Mouse (Mus musculus) liver, embryonic 16.5 days (tissue): Measurements from ENCODE around the gene Gpd2. TPM values are rescaled to one million over a fixed set of nuclear protein-coding genes. Genes with fewer than 3 reads are reported as not detected.

Experiments
- ATAC-seq: fragments of 200-750 bp; cut with Nextera tagmentation; 2 replicates; pipeline ENCODE4 v1.8.0; 2017; ENCODE audit warnings: low read depth, mild to moderate bottlenecking, moderate number of reproducible peaks, moderate library complexity
- H3K27ac ChIP-seq: fragments of 300-500 bp; sonication (generic); 2 replicates; pipeline ENCODE4 v1.5.1; 2014; ENCODE audit warnings: mild to moderate bottlenecking, low read length
- H3K27me3 ChIP-seq: fragments of 300-500 bp; sonication (generic); 2 replicates; pipeline ENCODE4 v1.6.1; 2014; ENCODE audit warnings: low read depth, low read length, mixed read lengths; ENCODE audit not compliant: control insufficient read depth, insufficient read depth
- H3K36me3 ChIP-seq: fragments of 300-500 bp; sonication (generic); 2 replicates; pipeline ENCODE4 v1.6.1; 2014; ENCODE audit warnings: mild to moderate bottlenecking; ENCODE audit not compliant: control insufficient read depth, insufficient read depth
- H3K4me1 ChIP-seq: fragments of 300-500 bp; sonication (generic); 2 replicates; pipeline ENCODE4 v1.6.1; 2014; ENCODE audit warnings: low read depth, low read length, mixed read lengths; ENCODE audit not compliant: control insufficient read depth
- H3K4me2 ChIP-seq: fragments of 300-500 bp; sonication (generic); 2 replicates; pipeline ENCODE4 v1.6.1; 2014; ENCODE audit warnings: low read depth, low read length, mixed read lengths
- H3K4me3 ChIP-seq: fragments of 300-500 bp; sonication (generic); 2 replicates; pipeline ENCODE4 v1.5.1; 2014; ENCODE audit warnings: low read depth, mild to moderate bottlenecking, low read length
- H3K9ac ChIP-seq: fragments of 300-500 bp; sonication (generic); 2 replicates; pipeline ENCODE4 v1.6.1; 2014; ENCODE audit warnings: low read depth, low read length
- H3K9me3 ChIP-seq: fragments of 300-500 bp; sonication (generic); replicated peaks from 2 replicates; pipeline ENCODE4 v1.6.1; 2016; ENCODE audit warnings: low read length; ENCODE audit not compliant: control insufficient read depth
- WGBS: fragments of 180-500 bp; shearing (Covaris S2); extraction: QIAGEN DNeasy Blood & Tissue Kit; methylation state at CpG from one replicate; pipeline ENCODE4 v1.1.7; 2014; ENCODE audit not compliant: insufficient replicate concordance; 5-methylcytosine and 5-hydroxymethylcytosine counted together
- polyA plus RNA-seq: library from polyadenylated mRNA; unstranded; fragments of >200 nt; fragmentation: Nextera tagmentation; extraction: Ambion mirVana; gene quantifications from 2 replicates; pipeline ENCODE4 v1.2.1, GENCODE M21; 2015

The Gpd2 gene
- polyA plus RNA-seq, 1 experiment from 2014 or later = 5.9 TPM

GRCm38 (mm10) chr2:57312268-57312797, 74.9 kb downstream of the Gpd2 start:
- Histone ChIP-seq H3K9ac (no peak overlapping the region), H3K36me3 (no peaks in the 10 kb centered on the region), H3K4me3 (no peak overlapping the region), H3K9me3 (no peaks in the 10 kb centered on the region), H3K27me3 (no peaks in the 10 kb centered on the region), H3K4me1 (no peaks in the 10 kb centered on the region), H3K4me2 (no peak overlapping the region), H3K27ac (no peak overlapping the region)
- no peak for ATAC-seq
- WGBS = 79% methylated on average over 7 of the region's 7 CpGs

GRCm38 (mm10) chr2:57316055-57316454, 78.6 kb downstream of the Gpd2 start:
- Histone ChIP-seq H3K36me3 (no peaks in the 10 kb centered on the region), H3K4me3 (no peak overlapping the region), H3K9ac (no peak overlapping the region), H3K9me3 (no peaks in the 10 kb centered on the region), H3K27ac (no peak overlapping the region), H3K4me1 (no peaks in the 10 kb centered on the region), H3K4me2 (no peak overlapping the region), H3K27me3 (no peaks in the 10 kb centered on the region)
- 19% methylated on average over 2 of the region's 2 CpGs for WGBS
- ATAC-seq = no peak

- H3K4me2 ChIP-seq = no peak overlapping the region
- WGBS = 58% methylated on average over 3 of the region's 3 CpGs
These were observed 80.9 kb downstream of the Gpd2 start for GRCm38 (mm10) chr2:57318336-57318735.

GRCm38 (mm10) chr2:57326091-57326490, 88.7 kb downstream of the Gpd2 start:
- no peak for ATAC-seq
- no peaks in the 10 kb centered on the region for H3K36me3 ChIP-seq
- no peak overlapping the region for H3K9ac ChIP-seq
- no peaks in the 10 kb centered on the region for H3K9me3 ChIP-seq
- no peak overlapping the region for H3K27ac ChIP-seq
- H3K4me3 ChIP-seq = no peak overlapping the region
- no peaks in the 10 kb centered on the region for H3K27me3 ChIP-seq
- no peaks in the 10 kb centered on the region for H3K4me1 ChIP-seq
- WGBS = 80% methylated on average over 8 of the region's 8 CpGs
- H3K4me2 ChIP-seq = no peak overlapping the region

More at GRCm38 (mm10) chr2:57318336-57318735, 80.9 kb downstream of the Gpd2 start:
- Histone ChIP-seq H3K9me3 (no peaks in the 10 kb centered on the region), H3K4me3 (no peak overlapping the region), H3K27me3 (no peaks in the 10 kb centered on the region), H3K9ac (no peak overlapping the region), H3K27ac (no peak overlapping the region), H3K4me1 (no peaks in the 10 kb centered on the region), H3K36me3 (no peaks in the 10 kb centered on the region)
- ATAC-seq = no peak

GRCm38 (mm10) chr2:57329327-57329726, 91.9 kb downstream of the Gpd2 start:
- Histone ChIP-seq H3K4me2 (no peak overlapping the region), H3K27me3 (no peaks in the 10 kb centered on the region), H3K4me1 (no peaks in the 10 kb centered on the region), H3K36me3 (no peaks in the 10 kb centered on the region), H3K9ac (no peak overlapping the region), H3K9me3 (no peaks in the 10 kb centered on the region), H3K4me3 (no peak overlapping the region), H3K27ac (no peak overlapping the region)
- ATAC-seq = no peak
- 49% methylated on average over 7 of the region's 7 CpGs for WGBS

GRCm38 (mm10) chr2:57330812-57331211, 93.4 kb downstream of the Gpd2 start:
- Histone ChIP-seq H3K4me2 (no peak overlapping the region), H3K27me3 (no peaks in the 10 kb centered on the region), H3K9ac (no peak overlapping the region), H3K36me3 (no peaks in the 10 kb centered on the region), H3K27ac (no peak overlapping the region), H3K9me3 (no peaks in the 10 kb centered on the region), H3K4me1 (no peaks in the 10 kb centered on the region), H3K4me3 (no peak overlapping the region)
- WGBS = 28% methylated on average over 3 of the region's 3 CpGs
- ATAC-seq = no peak

GRCm38 (mm10) chr2:57331266-57331665, 93.8 kb downstream of the Gpd2 start:
- Histone ChIP-seq H3K4me3 (no peak overlapping the region), H3K9ac (no peak overlapping the region), H3K27me3 (no peaks in the 10 kb centered on the region), H3K4me2 (no peak overlapping the region), H3K36me3 (no peaks in the 10 kb centered on the region), H3K27ac (no peak overlapping the region), H3K9me3 (no peaks in the 10 kb centered on the region), H3K4me1 (no peaks in the 10 kb centered on the region)
- 51% methylated on average over 8 of the region's 8 CpGs for WGBS
- ATAC-seq = no peak

GRCm38 (mm10) chr2:57333481-57333880, 96.0 kb downstream of the Gpd2 start:
- Histone ChIP-seq H3K4me1 (no peaks in the 10 kb centered on the region), H3K27me3 (no peaks in the 10 kb centered on the region), H3K4me2 (no peak overlapping the region), H3K9ac (no peak overlapping the region), H3K4me3 (no peak overlapping the region), H3K27ac (no peak overlapping the region), H3K9me3 (no peaks in the 10 kb centered on the region), H3K36me3 (no peaks in the 10 kb centered on the region)
- 73% methylated on average over 6 of the region's 6 CpGs for WGBS
- no peak for ATAC-seq

- H3K36me3 ChIP-seq = no peaks in the 10 kb centered on the region
- no peak overlapping the region for H3K9ac ChIP-seq
- no peak overlapping the region for H3K4me3 ChIP-seq
- no peak for ATAC-seq
- H3K9me3 ChIP-seq = no peaks in the 10 kb centered on the region
- no peaks in the 10 kb centered on the region for H3K27me3 ChIP-seq
- H3K4me1 ChIP-seq = no peaks in the 10 kb centered on the region
- 80% methylated on average over 15 of the region's 15 CpGs for WGBS
- no peak overlapping the region for H3K27ac ChIP-seq
- no peak overlapping the region for H3K4me2 ChIP-seq
These were observed 98.0 kb downstream of the Gpd2 start for GRCm38 (mm10) chr2:57335397-57335796.
